Mouse (Mus musculus) monocyte, adult 5-6 weeks (primary cell): ENCODE results near the gene Neurl4. TPM values are rescaled to one million over a fixed set of nuclear protein-coding genes. Genes with fewer than 3 reads are reported as not detected.

ENCODE experiments used
- ATAC-seq: fragments of 153-309, 156-312 bp; replicated peaks from 2 replicates; pipeline ENCODE4 v1.8.0; 2017; ENCODE audit warnings: mild to moderate bottlenecking; ENCODE audit not compliant: low TSS enrichment, insufficient number of reproducible peaks, severe bottlenecking, poor library complexity, low FRiP score
- total RNA-seq: library from RNA; stranded (forward); fragments of 200-1000, 200-491, 200-594 nt; gene quantifications from 3 replicates; pipeline ENCODE4 v1.2.3, GENCODE M21; 2017

Gene Neurl4
- total RNA-seq, 1 experiment from 2014 or later, result 16.1 TPM

GRCm38 (mm10) chr11:69880506-69880852 lies 20.4 kb upstream of the Neurl4 start:
- peak; percentile 42 for ATAC-seq

DNA sequence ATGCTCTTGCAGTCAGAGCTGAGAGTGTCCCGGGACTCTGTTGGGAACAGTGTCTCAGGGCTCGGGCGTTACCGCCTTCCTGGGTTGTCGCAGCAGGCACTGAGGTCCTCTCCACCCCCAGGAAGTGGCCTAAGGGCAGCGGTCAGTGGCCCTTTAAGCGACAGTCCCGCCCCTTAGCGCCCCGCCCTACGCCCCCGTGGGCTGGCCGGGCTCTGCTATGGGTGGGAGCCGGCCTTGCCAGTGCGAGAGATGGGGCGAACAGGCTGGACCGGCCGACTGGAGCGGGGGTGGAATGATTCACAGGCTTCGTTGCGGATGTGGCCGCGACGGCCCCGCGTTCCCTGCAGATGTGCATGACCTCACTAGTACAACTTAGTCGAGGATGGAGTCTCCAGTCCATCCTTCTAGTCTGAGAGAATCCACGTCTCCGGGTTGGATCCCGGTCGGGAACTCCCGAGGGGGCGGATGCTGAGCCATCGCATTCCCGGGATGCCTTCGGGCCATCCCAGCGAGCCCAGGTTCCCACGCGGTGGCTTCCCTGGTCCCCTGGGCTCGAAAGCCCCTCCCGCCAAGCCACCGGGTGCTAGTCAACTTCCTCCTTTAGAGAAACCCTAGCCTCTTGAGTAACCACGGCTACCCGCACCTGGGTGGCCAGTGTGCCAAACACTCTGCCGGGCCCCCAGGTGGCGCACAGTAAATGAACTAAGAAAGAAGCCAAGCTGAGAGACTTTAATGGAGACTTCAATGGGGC lies 19.8 kb upstream of the Neurl4 start, which contains the start of gene Kctd11:
Gene Kctd11, minus strand, starts transcription at position 554 of the 751 bp plus-strand sequence.
- ATAC-seq, result peak; percentile 62

- no peak for ATAC-seq
Measured at GRCm38 (mm10) chr11:69881787-69882670, 18.8 kb upstream of the Neurl4 start.

GRCm38 (mm10) chr11:69883066-69883465 lies 17.8 kb upstream of the Neurl4 start:
- no peak for ATAC-seq

GRCm38 (mm10) chr11:69883527-69884151 lies 17.2 kb upstream of the Neurl4 start:
- ATAC-seq, result no peak

DNA sequence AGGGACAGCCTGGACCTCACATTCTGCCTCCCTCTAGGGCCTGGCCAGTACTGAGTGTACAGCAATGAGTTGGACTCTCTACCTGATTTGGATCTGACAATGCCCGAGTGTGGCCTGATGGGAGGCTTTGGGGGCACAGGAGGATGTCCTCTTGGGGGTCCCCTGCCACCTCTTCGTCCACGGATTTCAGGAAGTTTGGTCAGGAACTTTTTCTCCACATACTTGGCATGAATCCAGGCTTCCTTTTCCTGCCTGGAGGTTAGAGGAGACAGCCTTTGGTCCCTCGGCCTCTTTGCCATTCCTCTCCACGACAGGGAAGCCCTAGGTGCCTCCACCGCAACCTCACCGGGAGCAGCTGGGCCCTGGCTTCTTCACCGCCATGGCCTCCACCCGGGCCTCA lies 16.6 kb upstream of the Neurl4 start:
- ATAC-seq, result no peak

GRCm38 (mm10) chr11:69884663-69885062 lies 16.2 kb upstream of the Neurl4 start:
- no peak for ATAC-seq

DNA sequence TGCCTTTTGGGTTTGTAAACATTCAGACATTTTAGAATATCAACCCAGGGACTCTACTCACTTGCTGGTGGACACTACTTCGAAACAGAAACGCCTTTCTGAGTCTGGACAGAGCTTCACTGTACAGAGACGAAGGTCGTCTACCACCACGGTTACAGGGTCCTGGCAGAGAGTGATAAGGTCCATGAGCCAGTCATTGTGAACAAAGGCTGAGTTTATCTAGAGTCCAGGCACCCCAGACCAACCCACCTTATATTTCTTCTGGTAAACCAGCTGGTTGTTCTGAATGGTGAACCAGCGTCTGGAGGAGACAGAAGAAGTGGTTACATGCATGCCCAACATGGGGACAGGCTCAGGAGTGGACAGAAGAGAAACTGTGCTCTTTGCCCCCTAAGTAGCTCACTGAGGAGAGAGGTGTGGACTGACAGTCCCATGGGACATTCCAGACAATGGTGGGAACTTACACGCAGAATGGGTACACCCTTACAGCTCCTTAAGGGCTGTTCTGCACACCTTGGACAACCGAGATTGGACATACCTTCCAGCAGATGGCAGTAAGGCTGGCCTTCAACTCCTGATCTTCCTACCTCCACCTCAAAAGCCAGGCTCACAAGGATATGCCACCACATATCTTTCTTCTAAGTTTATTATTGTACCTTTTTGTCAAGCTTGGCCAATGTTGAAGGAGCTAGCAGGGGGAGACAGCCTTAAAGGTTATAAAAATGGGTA lies 13.8 kb upstream of the Neurl4 start:
- ATAC-seq, result no peak

- no peak for ATAC-seq
Measured at GRCm38 (mm10) chr11:69891482-69891881, 9.4 kb upstream of the Neurl4 start.

DNA sequence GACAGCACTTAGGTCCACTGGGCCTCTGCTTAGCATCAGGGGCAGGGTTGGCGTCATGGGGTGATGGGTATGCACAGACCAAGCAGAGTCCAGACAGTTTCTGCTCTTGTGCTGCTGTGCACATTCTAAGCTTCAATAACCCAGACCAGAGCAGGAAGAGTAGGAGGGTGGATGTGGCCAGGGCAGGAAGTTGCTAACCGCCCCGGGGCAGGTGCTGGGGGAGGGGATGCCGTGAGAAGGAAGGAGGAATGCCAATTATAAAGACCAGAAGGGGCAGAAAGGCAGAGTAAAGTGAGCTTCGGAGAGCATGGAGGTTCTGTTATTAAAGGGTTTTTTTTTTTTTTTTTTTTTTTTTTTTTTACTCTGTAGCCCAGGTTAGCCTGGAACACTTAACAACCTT lies 6.2 kb upstream of the Neurl4 start:
- ATAC-seq, result peak; percentile 78

GRCm38 (mm10) chr11:69895291-69895690 lies 5.6 kb upstream of the Neurl4 start, which contains the start of gene Acap1:
Gene Acap1, minus strand, starts transcription at chr11:69895539.
- no peak for ATAC-seq

GRCm38 (mm10) chr11:69899870-69900269 lies 1.0 kb upstream of the Neurl4 start:
- ATAC-seq, result no peak

GRCm38 (mm10) chr11:69901406-69901846 lies 554 bp downstream of the Neurl4 start:
- peak; percentile 76 for ATAC-seq

- ATAC-seq, result no peak
Measured at GRCm38 (mm10) chr11:69901993-69902392, 1.1 kb downstream of the Neurl4 start.

DNA sequence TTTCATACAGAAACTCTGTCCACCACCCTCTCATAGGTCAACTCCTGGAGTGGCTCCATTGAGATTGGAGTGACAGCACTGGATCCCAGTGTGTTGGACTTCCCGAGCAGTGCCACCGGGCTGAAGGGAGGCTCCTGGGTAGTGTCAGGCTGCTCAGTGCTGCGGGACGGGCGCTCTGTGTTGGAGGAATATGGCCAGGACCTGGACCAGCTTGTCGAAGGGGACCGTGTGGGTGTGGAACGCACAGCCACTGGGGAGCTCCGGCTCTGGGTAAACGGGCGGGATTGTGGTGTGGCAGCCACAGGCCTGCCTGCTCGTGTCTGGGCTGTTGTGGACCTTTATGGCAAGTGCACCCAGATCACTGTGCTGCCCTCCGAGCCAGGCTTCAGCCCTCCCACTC lies 2.1 kb downstream of the Neurl4 start:
- no peak for ATAC-seq

DNA sequence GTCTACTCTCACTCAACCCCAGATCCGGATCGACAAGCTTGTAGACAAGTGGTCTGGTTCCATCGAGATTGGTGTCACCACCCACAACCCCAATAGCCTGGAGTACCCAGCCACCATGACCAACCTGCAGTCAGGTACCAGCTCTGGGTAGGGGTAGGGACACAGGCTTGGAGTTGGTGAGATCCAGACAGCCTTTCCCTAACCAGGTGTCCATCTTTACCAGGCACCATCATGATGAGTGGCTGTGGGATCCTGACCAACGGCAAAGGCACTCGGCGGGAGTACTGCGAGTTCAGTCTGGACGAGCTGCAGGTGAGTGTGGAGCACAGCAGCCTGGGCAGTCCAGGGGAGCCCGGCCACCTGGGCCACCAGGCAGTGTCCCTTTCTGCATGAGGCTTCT lies 3.4 kb downstream of the Neurl4 start:
- ATAC-seq, result no peak

GRCm38 (mm10) chr11:69908645-69909044 lies 7.8 kb downstream of the Neurl4 start:
- no peak for ATAC-seq

GRCm38 (mm10) chr11:69909174-69909573 lies 8.3 kb downstream of the Neurl4 start:
- ATAC-seq, result no peak

DNA sequence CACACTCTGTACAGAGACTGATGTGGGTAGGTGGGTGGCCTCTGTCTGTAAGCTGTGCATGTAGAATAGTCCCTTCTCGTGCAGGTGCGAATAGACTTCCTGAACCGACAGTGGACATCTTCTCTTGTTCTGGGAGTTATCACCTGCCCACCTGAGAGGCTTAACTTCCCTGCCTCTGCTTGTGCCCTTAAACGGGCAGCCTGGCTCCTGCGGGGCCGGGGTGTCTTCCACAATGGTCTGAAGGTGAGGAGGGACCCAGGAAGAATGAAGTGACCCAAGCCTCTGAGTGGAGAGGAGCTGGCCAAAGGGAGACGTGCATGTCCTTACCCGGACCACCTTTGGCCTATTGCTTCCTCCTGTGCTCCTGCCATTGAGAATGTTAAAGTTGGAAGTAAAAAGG lies 9.3 kb downstream of the Neurl4 start:
- ATAC-seq, result no peak
